Mouse (Mus musculus): ENCODE data around the gene Gse1.

The Gse1 gene

GRCm38 (mm10) chr8:120568164-120568798, 340.0 kb downstream of the Gse1 start:
- DNase-seq (ENCODE audit: low read depth, low spot score), result peak; percentile 41

DNA sequence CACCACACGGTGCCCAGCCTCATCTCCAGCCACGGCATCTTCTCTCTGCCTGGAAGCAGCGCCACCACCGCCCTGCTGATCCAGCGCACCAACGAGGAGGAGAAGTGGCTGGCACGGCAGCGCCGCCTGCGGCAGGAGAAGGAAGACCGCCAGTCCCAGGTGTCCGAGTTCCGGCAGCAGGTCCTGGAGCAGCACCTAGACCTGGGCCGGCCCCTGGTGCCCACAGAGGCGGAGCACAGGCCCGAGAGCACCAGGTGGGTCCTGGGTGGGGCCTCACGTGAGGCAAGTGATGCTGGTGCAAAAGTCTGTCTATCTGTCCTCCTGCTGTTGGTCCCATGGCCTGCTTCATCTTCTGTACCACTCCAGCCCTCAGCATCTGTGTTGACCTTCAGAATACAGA, 340.9 kb downstream of the Gse1 start:
- DNase-seq (ENCODE audit: low read depth, low spot score), result peak; percentile 44

DNA sequence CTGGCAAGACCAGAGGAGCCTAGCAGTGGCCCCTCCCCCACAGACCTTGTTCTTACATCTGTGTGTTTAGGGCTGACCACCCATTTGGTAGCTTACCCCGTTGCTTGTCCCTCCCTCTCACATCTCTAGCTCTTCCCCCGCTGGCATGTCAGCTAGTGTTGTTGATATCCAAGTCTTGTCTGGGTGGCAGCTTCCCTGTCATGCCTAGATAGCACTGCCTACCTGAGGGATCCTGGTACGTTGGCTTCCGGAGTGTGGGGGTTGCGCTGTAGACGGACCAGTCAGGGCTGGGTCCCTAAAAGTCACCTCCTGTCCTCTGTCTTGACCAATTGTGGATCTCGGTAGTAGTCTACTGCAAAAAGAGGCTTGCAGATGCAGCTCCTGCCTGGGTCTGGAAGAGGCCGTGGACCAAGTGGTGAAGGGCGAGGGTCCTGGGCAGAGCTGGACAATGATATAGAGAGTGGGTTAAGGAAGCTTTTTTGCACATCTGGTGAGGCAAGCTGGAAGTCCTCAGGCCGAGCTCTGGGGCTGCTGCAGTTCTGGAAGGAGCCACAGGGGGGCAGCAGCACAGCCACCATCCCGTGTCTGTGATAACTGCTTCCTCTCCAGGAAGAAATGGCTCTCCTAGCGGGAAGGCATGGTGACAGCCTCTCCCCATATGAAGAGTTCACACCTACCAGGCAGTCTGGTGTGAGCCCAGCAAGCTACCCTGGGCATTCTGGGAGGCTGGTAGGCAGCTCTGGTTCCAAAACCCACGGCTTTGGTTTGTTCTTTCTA, 341.9 kb downstream of the Gse1 start:
- DNase-seq (ENCODE audit: low read depth, low spot score), result peak; percentile 92

DNA sequence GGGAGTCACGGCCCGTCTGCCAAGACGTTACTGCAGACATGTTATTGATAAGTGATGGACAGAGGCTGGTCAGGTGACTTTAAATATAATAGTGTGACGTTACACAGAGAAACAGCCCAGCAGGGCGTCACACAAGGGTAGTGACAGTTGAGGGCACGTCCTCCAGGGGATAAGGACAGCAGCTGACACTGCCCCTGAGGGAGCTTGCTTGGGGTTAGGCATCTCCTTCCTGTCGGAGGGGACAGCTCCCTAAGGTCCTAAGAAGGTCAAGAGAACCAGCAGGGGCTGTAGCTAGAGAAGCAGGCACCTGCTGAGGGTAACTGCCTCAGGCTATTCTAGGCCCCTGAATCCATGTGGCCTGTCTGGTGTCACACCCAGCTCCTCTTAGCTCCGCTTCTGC, 343.3 kb downstream of the Gse1 start:
- DNase-seq (ENCODE audit: low read depth, low spot score), result peak; percentile 58

DNA sequence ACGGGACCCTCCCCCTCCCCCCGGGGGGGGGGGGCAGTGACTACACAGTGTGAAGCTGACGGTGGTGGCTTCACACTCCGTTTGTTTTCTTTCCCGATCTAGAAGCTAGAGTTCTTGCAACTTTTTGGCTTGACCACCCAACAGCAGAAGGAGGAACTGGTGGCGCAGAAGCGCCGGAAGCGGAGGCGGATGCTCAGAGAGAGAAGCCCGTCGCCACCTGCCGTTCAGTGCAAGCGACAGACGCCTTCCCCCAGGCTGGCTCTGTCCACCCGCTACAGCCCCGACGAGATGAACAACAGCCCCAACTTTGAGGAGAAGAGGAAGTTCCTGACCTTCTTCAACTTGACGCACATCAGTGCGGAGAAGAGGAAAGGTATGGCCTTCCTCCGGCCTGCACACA, 344.3 kb downstream of the Gse1 start:
- DNase-seq (ENCODE audit: low read depth, low spot score), result peak; percentile 42

- no peak for DNase-seq (ENCODE audit: low read depth, low spot score)
Observed at GRCm38 (mm10) chr8:120573866-120574265, 345.6 kb downstream of the Gse1 start.

- peak; percentile 87 for DNase-seq (ENCODE audit: low read depth, low spot score)
Observed at GRCm38 (mm10) chr8:120574941-120575340, 346.7 kb downstream of the Gse1 start.

- DNase-seq (ENCODE audit: low read depth, low spot score), result no peak
Observed at GRCm38 (mm10) chr8:120575801-120576200, 347.5 kb downstream of the Gse1 start.

GRCm38 (mm10) chr8:120577821-120578220, 349.6 kb downstream of the Gse1 start:
- no peak for DNase-seq (ENCODE audit: low read depth, low spot score)

DNA sequence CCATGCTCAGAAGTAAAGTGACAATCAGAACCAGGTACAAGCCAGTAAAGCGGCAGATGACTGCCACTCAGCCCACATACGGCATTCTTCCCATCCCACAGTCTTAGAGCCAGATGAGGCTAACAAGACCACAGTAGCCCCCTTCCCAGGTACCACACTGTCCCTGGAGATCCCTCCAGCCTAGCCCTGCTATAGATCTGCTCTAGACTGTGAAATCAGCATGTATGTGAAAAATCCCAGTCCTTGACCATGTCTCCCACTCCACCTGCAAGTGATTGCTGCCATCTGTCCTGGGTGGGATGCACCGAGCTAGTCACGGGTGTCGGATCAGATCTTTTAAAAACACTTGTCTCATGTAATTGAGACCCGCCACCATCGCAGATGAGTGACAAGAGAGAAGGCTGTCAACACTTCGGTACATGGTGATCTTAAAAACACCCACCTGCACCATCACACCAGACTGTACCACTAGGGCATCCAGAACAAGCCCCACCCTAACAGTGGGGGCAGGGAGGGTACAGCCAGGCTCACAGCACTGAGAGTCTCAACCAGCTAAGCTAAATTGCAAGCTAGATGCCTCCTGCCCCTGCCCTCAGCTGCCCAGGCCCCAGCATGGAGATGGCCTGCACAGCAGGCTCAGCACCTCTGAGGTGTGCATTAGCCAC, 352.2 kb downstream of the Gse1 start:
- DNase-seq (ENCODE audit: low read depth, low spot score), result no peak

- DNase-seq (ENCODE audit: low read depth, low spot score), result no peak
Observed at GRCm38 (mm10) chr8:120581329-120581728, 353.1 kb downstream of the Gse1 start.

DNA sequence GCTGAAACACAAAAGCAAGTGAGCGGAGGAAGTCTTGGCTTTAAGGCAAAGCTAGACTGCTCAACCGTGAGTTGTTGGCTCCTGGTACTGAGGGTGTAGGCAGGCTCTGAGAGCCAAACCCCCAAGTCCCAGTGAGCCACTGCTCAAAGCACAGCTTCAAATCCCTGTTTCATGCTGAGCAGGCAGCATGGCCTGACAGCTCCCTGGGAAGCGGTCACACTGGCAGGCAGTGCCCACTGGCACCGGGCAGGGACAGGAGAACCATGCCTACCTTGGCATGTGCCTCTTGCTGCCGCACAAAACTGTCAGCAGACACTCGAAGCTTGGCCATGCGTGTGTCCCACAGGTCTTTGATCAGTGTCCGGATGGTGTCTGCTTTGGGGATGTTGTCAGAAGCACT, 353.6 kb downstream of the Gse1 start:
- DNase-seq (ENCODE audit: low read depth, low spot score), result no peak

- no peak for DNase-seq (ENCODE audit: low read depth, low spot score)
Observed at GRCm38 (mm10) chr8:120585521-120585920, 357.3 kb downstream of the Gse1 start.

DNA sequence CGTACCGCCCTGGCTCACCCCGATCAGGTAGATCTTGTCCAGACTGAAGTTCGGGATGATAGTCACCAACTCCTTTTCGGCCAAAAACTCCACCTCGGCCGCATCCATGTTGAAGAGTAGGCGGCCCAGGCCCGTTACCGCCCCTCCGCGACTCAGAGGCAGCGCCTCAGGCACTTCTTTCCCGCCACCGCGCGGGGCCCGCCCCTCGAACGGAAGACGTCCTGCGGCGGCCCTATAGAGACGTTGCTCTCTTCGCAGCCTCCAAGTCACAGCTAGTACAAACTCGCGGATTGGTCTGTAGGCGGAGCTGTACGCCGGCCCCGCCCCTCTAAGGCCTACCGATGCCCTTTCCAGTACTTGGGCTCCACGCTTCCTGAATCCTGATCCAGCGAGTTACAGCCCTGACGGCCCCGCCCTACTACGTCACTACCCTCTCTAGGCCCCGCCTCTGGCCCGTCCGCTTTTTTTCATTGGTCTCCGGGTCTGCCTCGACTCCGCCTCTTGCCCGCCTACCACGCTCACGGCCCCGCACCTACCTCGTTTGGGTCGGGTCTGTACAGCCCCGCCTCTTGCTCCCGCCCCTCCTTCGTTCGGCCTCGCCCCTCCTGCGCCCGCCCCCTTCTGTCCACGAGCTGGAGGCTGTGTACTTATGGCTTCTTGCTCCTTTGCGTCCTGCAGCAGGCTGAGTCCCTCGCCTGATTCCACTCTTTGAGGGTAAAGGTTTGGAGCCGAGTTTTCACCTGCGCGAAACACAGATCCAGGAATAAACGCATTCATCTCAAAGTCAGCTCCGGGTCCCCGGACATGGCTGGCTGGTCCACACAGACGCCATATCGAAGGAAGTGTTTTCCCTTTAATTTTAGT, 360.9 kb downstream of the Gse1 start, which contains the start of gene Gins2:
Gene Gins2 (minus strand): TSS at position 397 of the 864 bp plus-strand sequence.
- peak; percentile 100 for DNase-seq (ENCODE audit: low read depth, low spot score)

- no peak for DNase-seq (ENCODE audit: low read depth, low spot score)
Observed at GRCm38 (mm10) chr8:120589921-120590320, 361.7 kb downstream of the Gse1 start.

DNA sequence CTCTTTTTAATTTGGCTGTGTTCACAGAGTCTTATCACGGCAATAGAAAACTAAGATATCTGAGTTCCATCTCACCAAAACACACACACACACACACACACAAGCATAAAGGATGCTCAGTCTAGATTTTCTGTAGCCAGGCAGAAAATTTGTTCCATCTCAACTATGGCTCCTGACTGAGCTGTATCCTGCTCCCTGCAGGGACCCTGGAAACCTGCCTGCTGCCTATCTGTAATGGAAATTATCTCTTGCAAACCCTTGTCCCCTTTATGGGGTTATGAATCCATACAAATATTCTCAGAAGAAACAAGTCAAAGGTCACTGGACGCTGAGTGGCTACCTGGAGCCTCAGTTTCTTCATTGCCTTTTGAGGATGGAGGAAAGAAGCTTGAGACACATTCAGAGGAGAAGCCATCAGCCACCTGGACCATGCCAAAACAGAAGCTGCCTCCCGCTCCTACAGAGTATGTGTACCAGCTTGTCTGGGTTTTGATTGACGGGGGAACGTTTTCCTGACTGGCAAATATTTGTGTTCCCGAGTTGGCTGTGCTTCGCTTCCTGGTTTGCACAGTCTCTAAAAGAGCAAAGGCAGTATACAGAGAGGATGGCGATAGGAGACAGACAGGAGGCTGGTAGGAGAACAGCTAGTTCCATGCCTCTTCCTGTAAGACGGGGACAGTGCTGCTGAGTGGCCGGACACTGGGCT, 363.5 kb downstream of the Gse1 start:
- no peak for DNase-seq (ENCODE audit: low read depth, low spot score)

GRCm38 (mm10) chr8:120594571-120594970, 366.3 kb downstream of the Gse1 start:
- peak; percentile 78 for DNase-seq (ENCODE audit: low read depth, low spot score)

DNA sequence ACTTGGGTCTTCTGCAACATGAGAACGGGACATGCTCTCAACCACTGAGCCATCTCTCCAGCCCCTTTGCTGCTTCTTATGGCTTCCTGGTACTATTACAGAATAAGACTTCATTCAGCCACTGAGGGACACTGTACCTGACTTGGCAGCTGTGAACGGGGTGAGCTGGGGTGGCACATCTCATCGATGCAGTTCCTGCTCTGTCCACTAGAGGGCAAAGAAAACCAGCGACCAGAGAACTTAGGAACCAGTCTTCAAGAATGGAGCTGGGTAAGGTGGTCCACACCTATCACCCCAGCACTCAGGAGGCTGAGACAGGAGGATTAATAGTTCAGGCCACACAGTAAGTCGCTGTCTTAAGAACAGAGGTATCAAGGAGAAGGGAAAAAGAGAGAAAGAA, 367.7 kb downstream of the Gse1 start:
- peak; percentile 82 for DNase-seq (ENCODE audit: low read depth, low spot score)

GRCm38 (mm10) chr8:120598579-120598978, 370.3 kb downstream of the Gse1 start:
- DNase-seq (ENCODE audit: low read depth, low spot score), result peak; percentile 42

GRCm38 (mm10) chr8:120599504-120599903, 371.2 kb downstream of the Gse1 start:
- peak; percentile 84 for DNase-seq (ENCODE audit: low read depth, low spot score)

DNA sequence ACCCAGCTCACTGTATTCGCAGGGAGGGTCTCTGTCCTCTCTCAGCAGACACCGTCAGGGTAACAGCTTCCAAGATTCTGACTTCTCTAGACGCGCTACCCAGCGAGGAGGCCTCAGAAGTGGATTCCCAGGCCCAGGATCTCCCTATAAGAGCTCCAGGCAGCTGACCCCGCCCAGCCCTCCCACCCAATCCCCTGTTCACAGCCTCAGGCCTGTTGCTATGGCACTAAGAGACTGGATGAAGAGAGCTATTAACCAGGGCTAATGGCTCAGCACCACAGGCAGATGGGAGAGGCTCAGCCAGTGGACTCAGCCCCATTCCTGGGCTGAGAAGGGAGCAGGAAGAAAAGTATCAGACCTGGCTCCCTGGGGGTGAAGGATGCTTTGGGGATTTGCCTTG, 374.4 kb downstream of the Gse1 start:
- DNase-seq (ENCODE audit: low read depth, low spot score), result peak; percentile 92
